Mouse (Mus musculus) liver (tissue): Measurements from ENCODE around the gene Slc25a10.

Experiments used
- DNase-seq: peaks from one replicate; pipeline ENCODE4 v3.0.0-alpha.2; 2020; ENCODE audit warnings: mixed read lengths

The Slc25a10 gene

GRCm38 (mm10) chr11:120491317-120492023 lies at the start of gene Slc25a10:
TSS of gene Slc25a10 (plus strand) at chr11:120491840.
- DNase-seq: peak; percentile 94

- DNase-seq: no peak
Measured at GRCm38 (mm10) chr11:120442344-120442743, 49.3 kb upstream of the Slc25a10 start, which contains the start of gene Tspan10. TSS of gene Tspan10 (plus strand) at chr11:120442644.

GRCm38 (mm10) chr11:120442765-120443280 lies 48.8 kb upstream of the Slc25a10 start:
- no peak for DNase-seq

- no peak for DNase-seq
Measured at GRCm38 (mm10) chr11:120444106-120444505, 47.5 kb upstream of the Slc25a10 start.

- no peak for DNase-seq
Measured at GRCm38 (mm10) chr11:120445475-120445874, 46.2 kb upstream of the Slc25a10 start.

- no peak for DNase-seq
Measured at GRCm38 (mm10) chr11:120447179-120447578, 44.5 kb upstream of the Slc25a10 start.

- DNase-seq: no peak
Measured at GRCm38 (mm10) chr11:120452246-120452645, 39.4 kb upstream of the Slc25a10 start.

- DNase-seq: no peak
Measured at GRCm38 (mm10) chr11:120453306-120453705, 38.3 kb upstream of the Slc25a10 start, which contains the start of gene Pde6g. TSS of gene Pde6g (minus strand) at chr11:120453500.

GRCm38 (mm10) chr11:120454965-120455364 lies 36.7 kb upstream of the Slc25a10 start:
- DNase-seq: no peak

- peak; percentile 54 for DNase-seq
Measured at GRCm38 (mm10) chr11:120455413-120455812, 36.2 kb upstream of the Slc25a10 start.

GRCm38 (mm10) chr11:120457370-120457769 lies 34.3 kb upstream of the Slc25a10 start:
- peak; percentile 16 for DNase-seq

- DNase-seq: peak; percentile 82
Measured at GRCm38 (mm10) chr11:120457772-120458751, 33.6 kb upstream of the Slc25a10 start, which contains the start of the genes Oxld1 and Ccdc137. TSS of gene Oxld1 (minus strand) at chr11:120458068. TSS of gene Ccdc137 (plus strand) at chr11:120458115.

- DNase-seq: peak; percentile 32
Measured at GRCm38 (mm10) chr11:120458847-120459597, 32.6 kb upstream of the Slc25a10 start.

GRCm38 (mm10) chr11:120463536-120463935 lies 28.1 kb upstream of the Slc25a10 start:
- no peak for DNase-seq

GRCm38 (mm10) chr11:120464365-120464764 lies 27.3 kb upstream of the Slc25a10 start:
- DNase-seq: no peak

GRCm38 (mm10) chr11:120465521-120465920 lies 26.1 kb upstream of the Slc25a10 start:
- DNase-seq: no peak

- peak; percentile 97 for DNase-seq
Measured at GRCm38 (mm10) chr11:120467051-120467735, 24.4 kb upstream of the Slc25a10 start, which contains the start of gene Arl16. TSS of gene Arl16 (minus strand) at chr11:120467607.

- DNase-seq: no peak
Measured at GRCm38 (mm10) chr11:120467736-120468092, 23.9 kb upstream of the Slc25a10 start.

- no peak for DNase-seq
Measured at GRCm38 (mm10) chr11:120472052-120472451, 19.6 kb upstream of the Slc25a10 start.

GRCm38 (mm10) chr11:120483448-120483934 lies 8.1 kb upstream of the Slc25a10 start:
- no peak for DNase-seq

GRCm38 (mm10) chr11:120484265-120484981 lies 7.2 kb upstream of the Slc25a10 start, which contains the start of gene Mrpl12:
TSS of gene Mrpl12 (plus strand) at chr11:120484613.
- peak; percentile 89 for DNase-seq
